Mouse (Mus musculus) liver, adult 2 months (tissue): Measurements from ENCODE around the gene Pygo2.

Experiments
- CTCF ChIP-seq: fragments of 200-500 bp; IDR thresholded peaks from 2 replicates; pipeline ENCODE4 v1.5.1; 2011; ENCODE audit warnings: low read depth, low read length, control low read depth
- POLR2A ChIP-seq: fragments of 200-500 bp; IDR thresholded peaks from 2 replicates; pipeline ENCODE4 v1.6.1; 2011; ENCODE audit warnings: low read length, control low read depth; ENCODE audit not compliant: insufficient read depth; ENCODE audit errors: extremely low read depth

DNA sequence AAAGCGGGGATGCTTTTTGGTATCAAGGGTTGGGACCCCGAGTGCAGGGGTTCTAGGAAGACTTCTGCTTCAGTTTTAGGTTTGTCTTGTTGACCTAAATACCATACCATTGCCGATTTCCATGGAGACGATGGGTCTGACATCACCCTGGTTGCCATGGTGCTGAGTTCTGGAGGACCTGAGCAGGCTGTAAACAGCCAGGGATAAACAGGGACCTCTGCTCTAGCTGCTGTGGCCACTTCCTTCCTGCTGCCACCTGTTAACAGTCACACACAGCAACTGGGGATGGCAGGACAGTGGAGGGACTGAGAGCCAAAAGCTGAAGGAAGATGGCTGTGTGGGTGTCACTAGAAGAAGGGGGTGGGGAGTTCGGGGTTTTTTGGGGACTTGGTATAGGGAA is 7.3 kb downstream of the Pygo2 start:
- TF ChIP-seq CTCF: no peak
- TF ChIP-seq POLR2A: no peak
